Mouse (Mus musculus) stomach, postnatal 0 days (tissue): ENCODE data around the gene Ccdc62.

Experiments used
- CTCF ChIP-seq: IDR thresholded peaks from 2 replicates; pipeline ENCODE4 v1.5.1; 2016; ENCODE audit warnings: antibody characterized with exemption, low read depth, mild to moderate bottlenecking, moderate library complexity
- EP300 ChIP-seq: optimal IDR thresholded peaks from 2 replicates; pipeline ENCODE3; 2016; ENCODE audit warnings: antibody characterized with exemption

DNA sequence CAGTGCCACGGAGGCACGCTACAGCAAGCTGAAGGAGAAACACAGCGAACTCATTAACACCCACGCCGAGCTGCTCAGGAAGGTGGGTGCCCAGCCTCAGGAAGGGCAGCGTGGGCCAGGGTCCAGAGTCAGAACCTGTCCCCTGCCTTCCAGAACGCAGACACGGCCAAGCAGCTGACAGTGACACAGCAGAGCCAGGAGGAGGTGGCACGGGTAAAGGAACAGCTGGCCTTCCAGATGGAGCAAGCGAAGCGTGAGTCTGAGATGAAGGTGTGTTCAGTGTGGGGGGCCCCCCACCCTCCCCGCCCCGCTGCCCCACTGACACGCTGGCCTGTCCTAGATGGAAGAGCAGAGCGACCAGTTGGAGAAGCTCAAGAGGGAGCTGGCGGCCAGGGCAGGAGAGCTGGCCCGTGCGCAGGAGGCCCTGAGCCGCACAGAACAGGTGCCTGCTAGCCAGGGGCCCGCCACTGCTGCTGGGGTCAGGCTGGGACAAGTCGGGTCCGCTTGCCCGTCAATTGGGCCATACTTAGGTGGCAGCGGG lies 66.8 kb downstream of the Ccdc62 start:
- no peak for TF ChIP-seq CTCF
- no peak for TF ChIP-seq EP300
